Mouse (Mus musculus): ENCODE data around the gene Prss57. TPM values are rescaled to one million over a fixed set of nuclear protein-coding genes. Genes with fewer than 3 reads are reported as not detected.

The Prss57 gene
- total RNA-seq, 1 experiment from 2014 or later: not detected

GRCm38 (mm10) chr10:79738259-79738658 lies 52.5 kb downstream of the Prss57 start:
- ATAC-seq (replicated peaks; ENCODE audit: insufficient number of reproducible peaks, low FRiP score, low TSS enrichment, poor library complexity, severe bottlenecking): no peak

GRCm38 (mm10) chr10:79736706-79737105 lies 54.1 kb downstream of the Prss57 start:
- no peak for ATAC-seq (replicated peaks; ENCODE audit: insufficient number of reproducible peaks, low FRiP score, low TSS enrichment, poor library complexity, severe bottlenecking)

- no peak for ATAC-seq (replicated peaks; ENCODE audit: insufficient number of reproducible peaks, low FRiP score, low TSS enrichment, poor library complexity, severe bottlenecking)
Measured at GRCm38 (mm10) chr10:79735361-79735760, 55.4 kb downstream of the Prss57 start.

- no peak for ATAC-seq (replicated peaks; ENCODE audit: insufficient number of reproducible peaks, low FRiP score, low TSS enrichment, poor library complexity, severe bottlenecking)
Measured at GRCm38 (mm10) chr10:79733847-79734246, 56.9 kb downstream of the Prss57 start.

- ATAC-seq (replicated peaks; ENCODE audit: insufficient number of reproducible peaks, low FRiP score, low TSS enrichment, poor library complexity, severe bottlenecking): no peak
Measured at GRCm38 (mm10) chr10:79732500-79732899, 58.3 kb downstream of the Prss57 start.

Other genes with a start within 250 kb of the Prss57 start
- 10.0 to 20.6 TPM (median 14.6 TPM) in 3 replicates for gene Mier2, start 235.8 kb downstream of the Prss57 start, total RNA-seq (2017)
- not detected in 3 replicates for gene Theg, start 203.6 kb downstream of the Prss57 start, total RNA-seq (2017)
- not detected in 3 replicates for gene C2cd4c, start 176.9 kb downstream of the Prss57 start, total RNA-seq (2017)
- not detected in 3 replicates for gene Shc2, start 153.0 kb downstream of the Prss57 start, total RNA-seq (2017)
- not detected in 3 replicates for gene Odf3l2, start 145.2 kb downstream of the Prss57 start, total RNA-seq (2017)
- not detected in 3 replicates for gene Madcam1, start 126.4 kb downstream of the Prss57 start, total RNA-seq (2017)
- 8.9 to 28.4 TPM (median 25.4 TPM) in 3 replicates for gene Tpgs1, start 121.6 kb downstream of the Prss57 start, total RNA-seq (2017)
- gene Cdc34, start 108.8 kb downstream of the Prss57 start, total RNA-seq (2017): 76.0 to 109 TPM (median 89.7 TPM) in 3 replicates
- gene Gzmm, start 101.9 kb downstream of the Prss57 start, total RNA-seq (2017): 0.29 to 17.0 TPM (median 3.0 TPM) in 3 replicates
- gene Bsg, start 86.5 kb downstream of the Prss57 start, total RNA-seq (2017): 158 to 185 TPM (median 179 TPM) in 3 replicates
- not detected in 3 replicates for gene Hcn2, start 74.3 kb downstream of the Prss57 start, total RNA-seq (2017)
- 8.3 to 15.9 TPM (median 10.4 TPM) in 3 replicates for gene Polrmt, start 44.4 kb downstream of the Prss57 start, total RNA-seq (2017)
- gene Fgf22, start 35.9 kb downstream of the Prss57 start, total RNA-seq (2017): not detected in 3 replicates
- gene Rnf126, start 24.0 kb downstream of the Prss57 start, total RNA-seq (2017): 3.5 to 18.0 TPM (median 8.8 TPM) in 3 replicates
- gene Fstl3, start 13.7 kb downstream of the Prss57 start, total RNA-seq (2017): 1.3 to 3.3 TPM (median 2.0 TPM) in 3 replicates
- 21.3 to 30.9 TPM (median 27.0 TPM) in 3 replicates for gene Palm, start 2.6 kb upstream of the Prss57 start, total RNA-seq (2017)
- gene Misp, start 30.0 kb upstream of the Prss57 start, total RNA-seq (2017): not detected in 3 replicates
- gene Ptbp1, start 63.5 kb upstream of the Prss57 start, total RNA-seq (2017): 55.7 to 124 TPM (median 78.8 TPM) in 3 replicates
- gene Prtn3, start 83.5 kb upstream of the Prss57 start, total RNA-seq (2017): not detected in 3 replicates
- gene Plppr3, start 83.7 kb upstream of the Prss57 start, total RNA-seq (2017): 0.95 TPM in 1 of 3 replicates, not detected in the others
- gene Elane, start 95.3 kb upstream of the Prss57 start, total RNA-seq (2017): not detected in 3 replicates
- not detected in 3 replicates for gene Cfd, start 99.9 kb upstream of the Prss57 start, total RNA-seq (2017)
- gene Med16, start 118.0 kb upstream of the Prss57 start, total RNA-seq (2017): 13.3 to 16.8 TPM (median 13.3 TPM) in 3 replicates
- gene Gm26602, start 119.9 kb upstream of the Prss57 start, total RNA-seq (2017): not detected in 3 replicates
- 0.39 TPM in 1 of 3 replicates, not detected in the others for gene Kiss1r, start 126.0 kb upstream of the Prss57 start, total RNA-seq (2017)
- 23.4 to 53.8 TPM (median 35.4 TPM) in 3 replicates for gene R3hdm4, start 130.2 kb upstream of the Prss57 start, total RNA-seq (2017)
- gene Arid3a, start 136.1 kb upstream of the Prss57 start, total RNA-seq (2017): 35.3 to 38.9 TPM (median 36.8 TPM) in 3 replicates
- 7.8 to 14.2 TPM (median 8.8 TPM) in 3 replicates for gene Wdr18, start 169.2 kb upstream of the Prss57 start, total RNA-seq (2017)
- gene Grin3b, start 179.8 kb upstream of the Prss57 start, total RNA-seq (2017): not detected in 3 replicates
- gene Tmem259, start 193.4 kb upstream of the Prss57 start, total RNA-seq (2017): 49.0 to 80.6 TPM (median 59.1 TPM) in 3 replicates
- 210 to 295 TPM (median 228 TPM) in 3 replicates for gene Cnn2, start 197.6 kb upstream of the Prss57 start, total RNA-seq (2017)
- gene Abca7, start 205.5 kb upstream of the Prss57 start, total RNA-seq (2017): 33.6 to 53.0 TPM (median 45.9 TPM) in 3 replicates
- 356 to 478 TPM (median 365 TPM) in 3 replicates for gene Arhgap45, start 225.7 kb upstream of the Prss57 start, total RNA-seq (2017)
- gene Polr2e, start 248.8 kb upstream of the Prss57 start, total RNA-seq (2017): 83.4 to 130 TPM (median 95.9 TPM) in 3 replicates